Mouse (Mus musculus) embryonic facial prominence, embryonic 12.5 days (tissue): ENCODE data around the gene Hilpda. TPM values are rescaled to one million over a fixed set of nuclear protein-coding genes. Genes with fewer than 3 reads are reported as not detected.

Experiments used
- ATAC-seq: fragments of 200-750 bp; cut with Nextera tagmentation; 2 replicates; pipeline ENCODE4 v1.8.0; 2017; ENCODE audit not compliant: insufficient number of reproducible peaks, insufficient read depth, low FRiP score, low TSS enrichment
- H3K27ac ChIP-seq: fragments of 300-500 bp; sonication (generic); 2 replicates; pipeline ENCODE4 v1.5.1; 2016; ENCODE audit warnings: mild to moderate bottlenecking
- H3K27me3 ChIP-seq: fragments of 300-500 bp; sonication (generic); 2 replicates; pipeline ENCODE4 v1.6.1; 2016; ENCODE audit warnings: mild to moderate bottlenecking, moderate library complexity
- H3K36me3 ChIP-seq: fragments of 300-500 bp; sonication (generic); 2 replicates; pipeline ENCODE4 v1.6.1; 2016; ENCODE audit warnings: mild to moderate bottlenecking
- H3K4me1 ChIP-seq: fragments of 300-500 bp; sonication (generic); 2 replicates; pipeline ENCODE4 v1.6.1; 2016
- H3K4me2 ChIP-seq: fragments of 300-500 bp; sonication (generic); replicated peaks from 2 replicates; pipeline ENCODE4 v1.6.1; 2016; ENCODE audit warnings: mild to moderate bottlenecking, moderate library complexity
- H3K4me3 ChIP-seq: fragments of 300-500 bp; sonication (generic); 2 replicates; pipeline ENCODE4 v1.5.1; 2016; ENCODE audit warnings: mild to moderate bottlenecking
- H3K9ac ChIP-seq: fragments of 300-500 bp; sonication (generic); 2 replicates; pipeline ENCODE4 v1.6.1; 2016; ENCODE audit warnings: mild to moderate bottlenecking, moderate library complexity
- H3K9me3 ChIP-seq: fragments of 300-500 bp; sonication (generic); 2 replicates; pipeline ENCODE4 v1.6.1; 2016; ENCODE audit warnings: mild to moderate bottlenecking, moderate library complexity
- WGBS: fragments of 180-500 bp; shearing (Covaris S2); methylation state at CpG from one replicate; pipeline ENCODE4 v1.1.7; 2016; 5-methylcytosine and 5-hydroxymethylcytosine counted together
- polyA plus RNA-seq: library from polyadenylated mRNA; unstranded; fragments of >200 nt; fragmentation: Nextera tagmentation; extraction: Ambion mirVana; gene quantifications from 2 replicates; pipeline ENCODE4 v1.2.1, GENCODE M21; 2016

The Hilpda gene
- polyA plus RNA-seq, 1 experiment from 2014 or later = 36.6 TPM

GRCm38 (mm10) chr6:29278513-29279267, 6.4 kb downstream of the Hilpda start:
- no peak overlapping the region for H3K4me3 ChIP-seq
- WGBS = 31% methylated on average over 8 of the region's 8 CpGs
- H3K4me1 ChIP-seq = 0 out of 2 replicates have a peak, but pooled peaks cover 1% of the 10 kb centered on the region
- no peak for ATAC-seq
- peaks cover 10% of the 10 kb centered on the region for H3K36me3 ChIP-seq
- H3K27me3 ChIP-seq = no peaks in the 10 kb centered on the region
- H3K27ac ChIP-seq = no peak overlapping the region
- no peak overlapping the region for H3K4me2 ChIP-seq
- H3K9ac ChIP-seq = no peak overlapping the region
- no peaks in the 10 kb centered on the region for H3K9me3 ChIP-seq

- no peak within 1 kb of the TSS for H3K9ac ChIP-seq
- H3K36me3 ChIP-seq = peaks cover 10% of the 10 kb centered on the region
- ATAC-seq = no peak
- no peak within 1 kb of the TSS for H3K27ac ChIP-seq
- no peaks in the 10 kb centered on the region for H3K9me3 ChIP-seq
- no peak within 1 kb of the TSS for H3K4me3 ChIP-seq
- H3K4me2 ChIP-seq = no peak within 1 kb of the TSS
- H3K27me3 ChIP-seq = no peaks in the 10 kb centered on the region
- H3K4me1 ChIP-seq = no peaks in the 10 kb centered on the region
- WGBS = 86% methylated on average over 8 of the region's 8 CpGs
These were observed 7.0 kb downstream of the Hilpda start, which contains the start of gene Fam71f2 for GRCm38 (mm10) chr6:29279293-29279692. Gene Fam71f2, plus strand, starts transcription at chr6:29279593.

DNA sequence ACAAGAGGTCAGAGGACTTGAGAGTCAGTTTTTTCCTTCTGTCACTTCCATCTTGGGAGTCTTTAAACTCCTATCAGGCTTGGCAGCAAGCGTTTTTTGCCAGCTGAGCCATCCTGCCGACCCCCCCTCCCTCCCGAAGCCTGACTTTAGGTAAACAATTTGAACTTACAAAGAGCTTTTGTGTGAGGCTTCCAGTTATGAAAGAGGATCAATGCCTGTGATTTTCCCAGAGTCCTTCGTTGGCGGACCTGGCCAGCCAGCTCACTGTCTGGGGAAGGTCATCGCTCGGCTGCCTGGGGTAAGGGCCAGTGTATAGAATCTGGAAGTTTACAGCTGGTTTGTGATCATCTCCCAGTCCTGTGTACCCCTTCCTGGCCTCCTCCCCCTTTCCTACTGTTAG, 8.4 kb downstream of the Hilpda start:
- Histone ChIP-seq H3K36me3 (no peaks in the 10 kb centered on the region), H3K27me3 (no peaks in the 10 kb centered on the region), H3K9ac (no peak overlapping the region), H3K27ac (no peak overlapping the region), H3K9me3 (no peaks in the 10 kb centered on the region), H3K4me2 (no peak overlapping the region), H3K4me1 (no peaks in the 10 kb centered on the region), H3K4me3 (no peak overlapping the region)
- 31% methylated on average over 7 of the region's 7 CpGs for WGBS
- no peak for ATAC-seq

DNA sequence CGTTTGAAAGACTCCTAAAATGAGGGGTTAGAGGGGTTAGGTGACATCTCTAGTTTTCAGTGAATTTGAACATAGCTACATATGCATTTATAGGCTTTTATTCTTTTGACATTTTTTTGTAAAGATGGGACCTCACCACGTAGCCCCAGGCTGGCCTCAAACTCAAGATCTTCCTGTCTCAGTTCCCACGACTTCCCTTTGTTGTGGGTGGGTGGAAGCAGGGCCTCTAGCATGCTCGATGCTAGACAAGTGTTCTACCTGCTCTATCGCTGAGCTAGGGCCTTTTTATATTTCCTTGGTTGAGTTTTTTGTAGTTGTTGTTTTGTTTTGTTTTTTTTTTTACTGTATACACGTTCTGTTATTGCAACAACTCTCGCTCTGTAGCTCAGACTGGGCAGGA, 14.6 kb downstream of the Hilpda start:
- WGBS = 71% methylated on average over 7 of the region's 7 CpGs
- no peak overlapping the region for H3K4me3 ChIP-seq

GRCm38 (mm10) chr6:29287481-29287880, 15.2 kb downstream of the Hilpda start:
- Histone ChIP-seq H3K4me3 (no peak overlapping the region), H3K27me3 (0 out of 2 replicates have a peak, but pooled peaks cover 3% of the 10 kb centered on the region), H3K9me3 (no peaks in the 10 kb centered on the region), H3K4me2 (no peak overlapping the region), H3K9ac (no peak overlapping the region), H3K36me3 (no peaks in the 10 kb centered on the region), H3K27ac (no peak overlapping the region), H3K4me1 (no peaks in the 10 kb centered on the region)
- 44% methylated on average over 6 of the region's 6 CpGs for WGBS
- no peak for ATAC-seq

More for the DNA sequence above, 14.6 kb downstream of the Hilpda start:
- H3K27me3 ChIP-seq = 0 out of 2 replicates have a peak, but pooled peaks cover 3% of the 10 kb centered on the region
- H3K9me3 ChIP-seq = no peaks in the 10 kb centered on the region
- no peak overlapping the region for H3K27ac ChIP-seq
- H3K4me1 ChIP-seq = no peaks in the 10 kb centered on the region
- H3K9ac ChIP-seq = no peak overlapping the region
- H3K36me3 ChIP-seq = no peaks in the 10 kb centered on the region
- ATAC-seq = no peak
- H3K4me2 ChIP-seq = no peak overlapping the region

GRCm38 (mm10) chr6:29287944-29288343, 15.7 kb downstream of the Hilpda start:
- Histone ChIP-seq H3K27me3 (0 out of 2 replicates have a peak, but pooled peaks cover 3% of the 10 kb centered on the region), H3K9ac (no peak overlapping the region), H3K36me3 (no peaks in the 10 kb centered on the region), H3K4me2 (no peak overlapping the region), H3K9me3 (no peaks in the 10 kb centered on the region), H3K4me3 (no peak overlapping the region), H3K4me1 (no peaks in the 10 kb centered on the region), H3K27ac (no peak overlapping the region)
- WGBS = 74% methylated on average over 5 of the region's 5 CpGs
- no peak for ATAC-seq

DNA sequence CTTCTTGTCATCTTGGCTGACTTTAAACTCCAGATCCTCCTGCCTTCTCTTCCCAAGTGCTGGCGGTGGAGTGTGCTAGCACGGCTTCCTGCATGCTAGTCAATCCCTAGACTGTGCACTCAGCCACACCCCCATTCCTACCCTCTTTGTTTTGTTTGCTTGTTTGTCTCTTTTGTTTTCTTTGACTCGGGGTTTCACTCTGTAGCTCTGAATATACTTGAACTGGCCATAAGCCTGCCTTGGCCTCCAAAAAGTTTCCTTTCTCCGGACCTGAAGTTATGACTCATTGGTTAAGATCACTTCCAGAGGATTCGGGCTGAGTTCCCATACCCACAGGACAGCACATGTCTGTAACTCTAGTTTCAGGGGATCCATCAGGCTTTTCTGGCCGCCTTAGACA, 16.4 kb downstream of the Hilpda start:
- no peak overlapping the region for H3K4me2 ChIP-seq
- no peaks in the 10 kb centered on the region for H3K9me3 ChIP-seq
- H3K4me3 ChIP-seq = no peak overlapping the region
- H3K27me3 ChIP-seq = 0 out of 2 replicates have a peak, but pooled peaks cover 3% of the 10 kb centered on the region
- WGBS = 68% methylated on average over 6 of the region's 6 CpGs
- H3K36me3 ChIP-seq = no peaks in the 10 kb centered on the region
- H3K27ac ChIP-seq = no peak overlapping the region
- H3K9ac ChIP-seq = no peak overlapping the region
- no peak for ATAC-seq
- H3K4me1 ChIP-seq = no peaks in the 10 kb centered on the region

- Histone ChIP-seq H3K9ac (no peak overlapping the region), H3K4me3 (no peak overlapping the region), H3K27me3 (no peaks in the 10 kb centered on the region), H3K27ac (no peak overlapping the region), H3K4me1 (no peaks in the 10 kb centered on the region; the same call in 1 of the 2 replicates), H3K9me3 (no peaks in the 10 kb centered on the region), H3K4me2 (no peak overlapping the region), H3K36me3 (no peaks in the 10 kb centered on the region)
- no peak for ATAC-seq
- WGBS = 61% methylated on average over 2 of the region's 2 CpGs
These were observed 26.8 kb downstream of the Hilpda start for GRCm38 (mm10) chr6:29299112-29299511.

- Histone ChIP-seq H3K4me2 (no peak overlapping the region), H3K36me3 (no peaks in the 10 kb centered on the region), H3K27ac (no peak overlapping the region), H3K27me3 (no peaks in the 10 kb centered on the region), H3K4me3 (no peak overlapping the region), H3K9ac (no peak overlapping the region), H3K9me3 (no peaks in the 10 kb centered on the region), H3K4me1 (no peaks in the 10 kb centered on the region; the same call in 1 of the 2 replicates)
- no peak for ATAC-seq
These were observed 31.0 kb downstream of the Hilpda start for GRCm38 (mm10) chr6:29303251-29303650.

DNA sequence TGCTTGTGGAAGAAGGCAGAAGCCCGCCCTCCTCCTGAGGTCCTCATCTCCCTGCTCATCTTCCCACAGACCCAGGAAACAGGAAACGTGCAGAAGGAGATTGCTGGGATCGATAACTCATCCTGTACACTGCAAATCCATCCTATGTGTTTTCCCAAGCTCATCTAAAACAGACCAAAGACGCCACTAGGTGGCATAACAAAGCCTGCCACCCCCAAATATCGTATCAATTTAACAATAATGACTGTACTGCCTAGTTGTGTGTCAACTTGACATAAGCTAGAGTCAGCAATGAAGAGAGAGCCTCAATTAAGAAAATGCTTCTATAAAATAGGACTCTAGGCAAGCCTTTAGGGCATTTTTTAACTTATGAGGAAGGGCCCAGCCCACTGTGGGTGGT, 31.4 kb downstream of the Hilpda start:
- 47% methylated on average over 5 of the region's 5 CpGs for WGBS
- Histone ChIP-seq H3K4me2 (no peak overlapping the region), H3K36me3 (no peaks in the 10 kb centered on the region), H3K4me3 (no peak overlapping the region), H3K4me1 (no peaks in the 10 kb centered on the region; the same call in 1 of the 2 replicates), H3K27me3 (no peaks in the 10 kb centered on the region), H3K9ac (no peak overlapping the region), H3K9me3 (no peaks in the 10 kb centered on the region), H3K27ac (no peak overlapping the region)
- no peak for ATAC-seq

DNA sequence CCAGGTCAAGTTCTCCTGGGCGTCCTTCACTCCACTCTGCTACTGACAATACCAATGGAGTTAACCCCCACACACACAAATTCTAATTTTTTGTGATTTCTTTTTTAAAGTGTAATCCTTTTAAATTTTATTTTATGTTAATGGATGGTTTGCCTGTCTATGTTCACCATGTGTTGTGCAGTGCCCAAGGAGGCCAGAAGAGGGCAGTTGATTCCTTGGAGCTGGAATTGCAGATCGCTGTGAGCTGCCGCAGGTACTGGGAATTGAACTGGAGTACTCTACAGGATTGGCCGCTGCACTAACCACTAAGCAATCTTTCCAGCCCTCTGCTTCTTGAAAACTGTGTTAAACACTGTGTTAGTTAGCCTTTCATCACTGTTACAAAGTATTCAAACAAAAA, 33.2 kb downstream of the Hilpda start:
- ATAC-seq = no peak
- Histone ChIP-seq H3K4me2 (no peak overlapping the region), H3K4me1 (no peaks in the 10 kb centered on the region; the same call in 1 of the 2 replicates), H3K27me3 (no peaks in the 10 kb centered on the region), H3K36me3 (no peaks in the 10 kb centered on the region), H3K9ac (no peak overlapping the region), H3K9me3 (no peaks in the 10 kb centered on the region), H3K27ac (no peak overlapping the region), H3K4me3 (no peak overlapping the region)
- 86% methylated on average over 4 of the region's 4 CpGs for WGBS

DNA sequence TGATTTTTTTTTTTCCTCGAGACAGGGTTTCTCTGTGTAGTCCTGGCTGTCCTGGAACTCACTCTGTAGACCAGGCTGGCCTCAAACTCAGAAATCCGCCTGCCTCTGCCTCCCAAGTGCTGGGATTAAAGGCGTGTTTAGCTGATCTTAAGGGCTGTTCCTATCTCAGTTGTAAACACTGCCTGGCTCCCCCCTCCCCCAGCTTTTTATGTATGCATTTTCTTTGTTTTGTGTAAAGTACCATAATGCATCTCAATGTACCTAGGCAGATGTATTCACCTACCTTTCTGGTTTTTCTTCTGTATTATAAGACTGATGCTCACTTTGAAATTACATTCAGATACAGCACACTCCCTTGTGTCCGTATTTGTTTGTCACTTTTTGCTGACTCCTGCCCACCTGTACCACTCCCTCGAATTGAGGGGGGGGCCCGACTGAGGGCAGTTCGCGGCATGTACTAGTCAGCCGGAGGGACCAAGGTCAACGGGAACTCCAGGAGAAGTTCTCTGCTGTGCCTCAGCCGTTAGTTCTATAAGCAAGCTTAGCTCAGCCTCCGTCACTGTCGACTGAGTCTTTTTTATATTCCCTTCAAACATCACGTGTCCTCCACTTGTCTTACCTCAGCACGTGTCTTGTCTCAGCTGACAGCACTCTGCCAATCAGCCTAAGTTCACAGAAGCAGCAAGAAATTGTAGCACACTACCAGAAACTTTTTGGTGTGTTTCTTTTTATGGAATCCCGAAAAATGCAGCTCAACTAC, 36.7 kb downstream of the Hilpda start:
- H3K4me1 ChIP-seq = no peaks in the 10 kb centered on the region
- H3K27me3 ChIP-seq = no peaks in the 10 kb centered on the region
- no peak overlapping the region for H3K4me3 ChIP-seq
- no peak for ATAC-seq
- H3K9ac ChIP-seq = no peak overlapping the region
- no peak overlapping the region for H3K4me2 ChIP-seq
- WGBS = 87% methylated on average over 16 of the region's 16 CpGs
- H3K36me3 ChIP-seq = no peaks in the 10 kb centered on the region
- H3K9me3 ChIP-seq = no peaks in the 10 kb centered on the region
- no peak overlapping the region for H3K27ac ChIP-seq
